Mouse (Mus musculus) heart, embryonic 12.5 days (tissue): ENCODE results near the gene Rpl13a. TPM values are rescaled to one million over a fixed set of nuclear protein-coding genes. Genes with fewer than 3 reads are reported as not detected.
"Not testable (repeated sequence)": the region's sequence is repeated elsewhere in the genome, so short reads cannot be mapped to it uniquely, and the experiment has no call there.

Source experiments
- ATAC-seq: fragments of 200-750 bp; cut with Nextera tagmentation; 2 replicates; pipeline ENCODE4 v1.8.0; 2017; ENCODE audit warnings: moderate TSS enrichment, moderate library complexity; ENCODE audit not compliant: insufficient number of reproducible peaks, low FRiP score
- H3K27ac ChIP-seq: fragments of 300-500 bp; sonication (generic); 2 replicates; pipeline ENCODE4 v1.5.1; 2016; ENCODE audit warnings: mild to moderate bottlenecking, moderate library complexity; ENCODE audit not compliant: poor library complexity, severe bottlenecking
- H3K27me3 ChIP-seq: fragments of 300-500 bp; sonication (generic); replicated peaks from 2 replicates; pipeline ENCODE4 v1.6.1; 2016; ENCODE audit warnings: mild to moderate bottlenecking, moderate library complexity
- H3K36me3 ChIP-seq: fragments of 300-500 bp; sonication (generic); 2 replicates; pipeline ENCODE4 v1.6.1; 2016; ENCODE audit warnings: mild to moderate bottlenecking, moderate library complexity
- H3K4me1 ChIP-seq: fragments of 300-500 bp; sonication (generic); replicated peaks from 2 replicates; pipeline ENCODE4 v1.6.1; 2016; ENCODE audit warnings: mild to moderate bottlenecking
- H3K4me2 ChIP-seq: fragments of 300-500 bp; sonication (generic); 2 replicates; pipeline ENCODE4 v1.6.1; 2016; ENCODE audit warnings: mild to moderate bottlenecking, moderate library complexity
- H3K4me3 ChIP-seq: fragments of 300-500 bp; sonication (generic); 2 replicates; pipeline ENCODE4 v1.5.1; 2016; ENCODE audit warnings: mild to moderate bottlenecking
- H3K9ac ChIP-seq: fragments of 300-500 bp; sonication (generic); 2 replicates; pipeline ENCODE4 v1.6.1; 2016; ENCODE audit warnings: mild to moderate bottlenecking, moderate library complexity
- H3K9me3 ChIP-seq: fragments of 300-500 bp; sonication (generic); replicated peaks from 2 replicates; pipeline ENCODE4 v1.6.1; 2016; ENCODE audit warnings: mild to moderate bottlenecking, moderate library complexity
- WGBS: fragments of 180-500 bp; shearing (Covaris S2); methylation state at CpG from one replicate; pipeline ENCODE4 v1.1.7; 2016; 5-methylcytosine and 5-hydroxymethylcytosine counted together
- polyA plus RNA-seq: library from polyadenylated mRNA; unstranded; fragments of >200 nt; fragmentation: Nextera tagmentation; extraction: Ambion mirVana; gene quantifications from 2 replicates; pipeline ENCODE4 v1.2.1, GENCODE M21; 2016

Rpl13a gene
- polyA plus RNA-seq, 1 experiment from 2014 or later = 868 TPM

GRCm38 (mm10) chr7:45156206-45156605, 27.6 kb upstream of the Rpl13a start:
- 92% methylated on average over 15 of the region's 15 CpGs for whole genome bisulfite sequencing
- no peak for ATAC-seq

GRCm38 (mm10) chr7:45155590-45155989, 27.0 kb upstream of the Rpl13a start:
- H3K9me3 ChIP-seq = no peaks in the 10 kb centered on the region
- H3K4me1 ChIP-seq = peaks cover 12% of the 10 kb centered on the region
- 82% methylated on average over 9 of the region's 9 CpGs for WGBS
- H3K4me2 ChIP-seq = no peak overlapping the region
- ATAC-seq = no peak
- 0 out of 2 replicates have a peak overlapping the region, but pooled peaks have one; percentile 66 for H3K4me3 ChIP-seq
- H3K9ac ChIP-seq = no peak overlapping the region
- peaks cover 36% of the 10 kb centered on the region for H3K36me3 ChIP-seq
- no peak overlapping the region for H3K27ac ChIP-seq
- no peaks in the 10 kb centered on the region for H3K27me3 ChIP-seq

More at GRCm38 (mm10) chr7:45156206-45156605, 27.6 kb upstream of the Rpl13a start:
- H3K4me2 ChIP-seq = no peak overlapping the region
- no peaks in the 10 kb centered on the region for H3K27me3 ChIP-seq
- no peak overlapping the region for H3K4me3 ChIP-seq
- peaks cover 40% of the 10 kb centered on the region for H3K36me3 ChIP-seq
- H3K4me1 ChIP-seq = peaks cover 12% of the 10 kb centered on the region
- no peak overlapping the region for H3K27ac ChIP-seq
- H3K9ac ChIP-seq = no peak overlapping the region
- H3K9me3 ChIP-seq = no peaks in the 10 kb centered on the region

- 76% methylated on average over 12 of the region's 12 CpGs for WGBS
- peaks cover 12% of the 10 kb centered on the region for H3K4me1 ChIP-seq
- peak overlapping the region; percentile 82 for H3K4me2 ChIP-seq
- H3K27ac ChIP-seq = 0 out of 2 replicates have a peak overlapping the region, but pooled peaks have one; percentile 7
- peak overlapping the region; percentile 66 for H3K4me3 ChIP-seq
- H3K36me3 ChIP-seq = peaks cover 31% of the 10 kb centered on the region
- 0 out of 2 replicates have a peak overlapping the region, but pooled peaks have one; percentile 18 for H3K9ac ChIP-seq
- H3K9me3 ChIP-seq = no peaks in the 10 kb centered on the region
- peak; percentile 9; the same call in 1 of the 2 replicates for ATAC-seq
- no peaks in the 10 kb centered on the region for H3K27me3 ChIP-seq
Measured at GRCm38 (mm10) chr7:45154993-45155514, 26.5 kb upstream of the Rpl13a start.

GRCm38 (mm10) chr7:45154096-45154992, 25.8 kb upstream of the Rpl13a start, which contains the start of the genes Pih1d1 and Aldh16a1:
TSS of gene Pih1d1 (plus strand) at chr7:45154303.
TSS of gene Aldh16a1 (minus strand) at chr7:45154584.
- Histone ChIP-seq H3K9ac (peak within 1 kb of the TSS; percentile 86), H3K27me3 (no peaks in the 10 kb centered on the region), H3K27ac (peak within 1 kb of the TSS; percentile 94), H3K4me3 (peak within 1 kb of the TSS; percentile 66), H3K36me3 (peaks cover 23% of the 10 kb centered on the region), H3K4me2 (peak within 1 kb of the TSS; percentile 82), H3K9me3 (no peaks in the 10 kb centered on the region), H3K4me1 (peaks cover 12% of the 10 kb centered on the region)
- peak; percentile 97 for ATAC-seq
- 4% methylated on average over 69 of the region's 69 CpGs for WGBS

- Histone ChIP-seq H3K9me3 (no peaks in the 10 kb centered on the region), H3K4me3 (peak overlapping the region; percentile 66), H3K9ac (peak overlapping the region; percentile 86), H3K36me3 (peaks cover 16% of the 10 kb centered on the region), H3K4me1 (peaks cover 13% of the 10 kb centered on the region), H3K4me2 (peak overlapping the region; percentile 82), H3K27ac (peak overlapping the region; percentile 94), H3K27me3 (no peaks in the 10 kb centered on the region)
- ATAC-seq = no peak
- WGBS = 3% methylated on average over 5 of the region's 5 CpGs
Measured at GRCm38 (mm10) chr7:45153586-45153985, 25.0 kb upstream of the Rpl13a start.

- H3K27me3 ChIP-seq, H3K27ac ChIP-seq, H3K9ac ChIP-seq, ATAC-seq, H3K4me3 ChIP-seq, H3K9me3 ChIP-seq, H3K4me2 ChIP-seq: not testable (repeated sequence)
- Histone ChIP-seq H3K4me1 (peaks cover 17% of the 10 kb centered on the region), H3K36me3 (peaks cover 11% of the 10 kb centered on the region)
- WGBS = 93% methylated on average over 2 of the region's 2 CpGs
Measured at GRCm38 (mm10) chr7:45153052-45153451, 24.5 kb upstream of the Rpl13a start.

GRCm38 (mm10) chr7:45151303-45151702, 22.7 kb upstream of the Rpl13a start:
- Histone ChIP-seq H3K4me1 (peaks cover 17% of the 10 kb centered on the region), H3K27ac (no peak overlapping the region), H3K36me3 (peaks cover 21% of the 10 kb centered on the region), H3K27me3 (no peaks in the 10 kb centered on the region), H3K4me2 (no peak overlapping the region), H3K9ac (no peak overlapping the region), H3K9me3 (no peaks in the 10 kb centered on the region), H3K4me3 (no peak overlapping the region)
- 58% methylated on average over 11 of the region's 11 CpGs for WGBS
- no peak for ATAC-seq

- no peak for ATAC-seq
- Histone ChIP-seq H3K9me3 (no peaks in the 10 kb centered on the region), H3K27ac (no peak overlapping the region), H3K36me3 (peaks cover 26% of the 10 kb centered on the region), H3K27me3 (no peaks in the 10 kb centered on the region), H3K4me2 (no peak overlapping the region), H3K9ac (0 out of 2 replicates have a peak overlapping the region, but pooled peaks have one; percentile 40), H3K4me3 (no peak overlapping the region), H3K4me1 (peaks cover 16% of the 10 kb centered on the region)
- WGBS = 61% methylated on average over 4 of the region's 4 CpGs
Measured at GRCm38 (mm10) chr7:45150321-45150720, 21.8 kb upstream of the Rpl13a start.

- H3K9me3 ChIP-seq = no peaks in the 10 kb centered on the region
- H3K4me1 ChIP-seq = peaks cover 10% of the 10 kb centered on the region; the same call in 1 of the 2 replicates
- no peak overlapping the region for H3K4me3 ChIP-seq
- no peak overlapping the region for H3K4me2 ChIP-seq
- WGBS = 60% methylated on average over 6 of the region's 6 CpGs
- no peak for ATAC-seq
- H3K27ac ChIP-seq = 0 out of 2 replicates have a peak overlapping the region, but pooled peaks have one; percentile 15
- H3K9ac ChIP-seq = no peak overlapping the region
- H3K27me3 ChIP-seq = no peaks in the 10 kb centered on the region
- peaks cover 34% of the 10 kb centered on the region for H3K36me3 ChIP-seq
Measured at GRCm38 (mm10) chr7:45149545-45149944, 21.0 kb upstream of the Rpl13a start.

- ATAC-seq = no peak
- Histone ChIP-seq H3K9ac (peak overlapping the region; percentile 44), H3K27ac (peak overlapping the region; percentile 34; the same call in 1 of the 2 replicates), H3K4me2 (no peak overlapping the region), H3K9me3 (no peaks in the 10 kb centered on the region), H3K36me3 (peaks cover 42% of the 10 kb centered on the region), H3K4me3 (no peak overlapping the region), H3K27me3 (no peaks in the 10 kb centered on the region), H3K4me1 (peaks cover 9% of the 10 kb centered on the region; the same call in 1 of the 2 replicates)
- WGBS = 29% methylated on average over 4 of the region's 4 CpGs
Measured at GRCm38 (mm10) chr7:45148534-45149098, 20.1 kb upstream of the Rpl13a start.

- 76% methylated on average over 11 of the region's 11 CpGs for WGBS
- no peaks in the 10 kb centered on the region for H3K27me3 ChIP-seq
- H3K4me1 ChIP-seq = peaks cover 5% of the 10 kb centered on the region; the same call in 1 of the 2 replicates
- H3K4me2 ChIP-seq = no peak overlapping the region
- H3K9ac ChIP-seq = no peak overlapping the region
- no peaks in the 10 kb centered on the region for H3K9me3 ChIP-seq
- H3K4me3 ChIP-seq = no peak overlapping the region
- peaks cover 49% of the 10 kb centered on the region for H3K36me3 ChIP-seq
- H3K27ac ChIP-seq = no peak overlapping the region
- ATAC-seq = no peak
Measured at GRCm38 (mm10) chr7:45147899-45148298, 19.3 kb upstream of the Rpl13a start.
